Mouse (Mus musculus): ENCODE measurements around the gene Raver1.

Gene Raver1

DNA sequence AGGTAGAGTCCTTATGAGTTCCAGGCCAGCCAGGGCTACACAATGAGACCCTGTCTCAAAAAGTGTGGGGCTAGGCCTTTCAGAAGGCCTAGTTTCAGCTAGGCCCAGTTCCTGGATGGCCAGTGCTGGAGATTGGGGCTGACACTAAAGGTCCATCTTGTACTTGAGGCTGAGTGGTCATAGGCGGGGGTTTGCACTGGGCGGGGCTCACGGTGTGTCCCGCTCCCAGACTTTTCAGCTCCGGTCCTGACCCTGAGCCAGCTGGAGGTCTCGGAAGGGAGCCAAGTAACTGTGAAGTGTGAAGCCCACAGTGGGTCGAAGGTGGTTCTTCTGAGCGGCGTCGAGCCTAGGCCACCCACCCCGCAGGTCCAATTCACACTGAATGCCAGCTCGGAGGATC is 65.0 kb downstream of the Raver1 start:
- DNase-seq (ENCODE audit: low read depth, low spot score): no peak
- no peaks in the 10 kb centered on the region for H3K27me3 ChIP-seq (ENCODE audit: control insufficient read depth, insufficient read depth, low read length, poor library complexity, severe bottlenecking)
- H3K36me3 ChIP-seq (ENCODE audit: control insufficient read depth, insufficient read depth, low read length, poor library complexity, severe bottlenecking): peaks cover 13% of the 10 kb centered on the region

DNA sequence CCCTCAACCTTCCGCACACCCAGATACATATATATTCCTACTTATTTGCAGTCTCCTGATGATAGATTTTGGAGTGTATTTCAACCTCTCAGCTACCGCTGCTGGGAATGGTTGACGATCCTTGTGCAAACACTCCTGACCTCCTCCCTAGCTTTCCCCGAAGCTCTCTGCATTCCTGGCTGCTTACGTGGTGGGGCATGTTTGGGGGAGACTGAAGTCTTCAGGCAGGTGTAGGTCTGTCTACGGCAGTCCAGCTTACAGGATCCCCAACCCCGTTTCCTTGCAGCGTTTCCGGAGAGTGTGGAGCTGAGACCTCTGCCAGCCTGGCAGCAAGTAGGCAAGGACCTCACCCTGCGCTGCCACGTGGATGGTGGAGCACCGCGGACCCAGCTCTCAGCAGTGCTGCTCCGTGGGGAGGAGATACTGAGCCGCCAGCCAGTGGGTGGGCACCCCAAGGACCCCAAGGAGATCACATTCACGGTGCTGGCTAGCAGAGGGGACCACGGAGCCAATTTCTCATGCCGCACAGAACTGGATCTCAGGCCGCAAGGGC is 66.5 kb downstream of the Raver1 start:
- Histone ChIP-seq H3K36me3 (ENCODE audit: control insufficient read depth, insufficient read depth, low read length, poor library complexity, severe bottlenecking) (peaks cover 16% of the 10 kb centered on the region), H3K27me3 (ENCODE audit: control insufficient read depth, insufficient read depth, low read length, poor library complexity, severe bottlenecking) (no peaks in the 10 kb centered on the region)
- DNase-seq (ENCODE audit: low read depth, low spot score): no peak
